Mouse (Mus musculus): ENCODE results near the gene Wdr59. TPM values are rescaled to one million over a fixed set of nuclear protein-coding genes. Genes with fewer than 3 reads are reported as not detected.
A peak's percentile ranks its signal among the peaks of the same experiment; 100 is the strongest.

The Wdr59 gene
- polyA plus RNA-seq, 1 experiment from 2014 or later: 2.9 TPM

DNA sequence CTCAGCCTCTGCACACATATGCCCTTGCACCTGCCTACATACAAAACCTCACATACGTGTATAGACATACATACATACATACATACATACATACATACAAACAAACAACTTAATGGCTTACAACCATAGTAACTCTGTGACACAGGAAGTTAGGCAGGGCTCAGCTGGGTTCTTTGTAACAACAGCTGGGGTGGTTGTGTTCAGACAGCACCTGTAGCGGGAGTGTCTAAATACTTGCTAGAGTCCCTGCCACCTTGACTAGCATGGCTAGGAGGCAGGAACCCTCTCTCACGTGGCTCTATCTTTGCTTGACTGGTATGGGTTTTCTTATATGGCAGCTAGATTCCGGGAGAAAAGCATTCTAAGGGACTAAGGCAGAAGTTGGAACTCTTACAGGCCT, 41.8 kb upstream of the Wdr59 start:
- Histone ChIP-seq H3K4me3 (ENCODE audit: low read depth, low read length) (no peak overlapping the region), H3K27me3 (ENCODE audit: control insufficient read depth, insufficient read depth, low read length) (no peaks in the 10 kb centered on the region), H3K27ac (ENCODE audit: low read depth, low read length) (no peak overlapping the region), H3K36me3 (ENCODE audit: control insufficient read depth, insufficient read depth, low read length) (no peaks in the 10 kb centered on the region), H3K4me1 (ENCODE audit: control insufficient read depth, insufficient read depth, low read length) (peaks cover 8% of the 10 kb centered on the region), H3K9me3 (ENCODE audit: control insufficient read depth, low read length) (no peaks in the 10 kb centered on the region), H3K9ac (ENCODE audit: low read length) (no peak overlapping the region), H3K4me2 (no peak overlapping the region)
- DNase-seq (ENCODE audit: low spot score, missing footprints): no peak
- 89% methylated on average over 4 of the region's 4 CpGs for WGBS
- ATAC-seq (ENCODE audit: low FRiP score): no peak

DNA sequence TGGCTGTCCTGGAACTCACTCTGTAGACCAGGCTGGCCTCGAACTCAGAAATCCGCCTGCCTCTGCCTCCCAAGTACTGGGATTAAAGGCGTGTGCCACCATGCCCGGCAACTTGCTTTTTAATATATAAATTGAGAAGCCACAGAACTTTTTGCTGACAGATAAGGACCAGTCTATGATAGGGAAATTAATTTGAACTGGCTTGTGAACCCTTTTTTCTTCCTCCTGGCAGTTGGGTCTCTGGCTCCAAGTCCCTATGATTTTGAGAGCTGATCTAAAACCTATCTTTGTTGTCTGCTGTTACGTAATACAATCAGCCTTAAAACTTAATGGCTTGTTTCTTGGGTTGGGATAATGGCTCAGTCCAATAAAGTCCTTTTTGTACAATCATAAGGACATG, 41.2 kb upstream of the Wdr59 start:
- DNase-seq (ENCODE audit: low spot score, missing footprints) (no peak), ATAC-seq (ENCODE audit: low FRiP score) (no peak)
- Histone ChIP-seq H3K4me2 (no peak overlapping the region), H3K4me1 (ENCODE audit: control insufficient read depth, insufficient read depth, low read length) (peaks cover 7% of the 10 kb centered on the region), H3K9ac (ENCODE audit: low read length) (no peak overlapping the region), H3K36me3 (ENCODE audit: control insufficient read depth, insufficient read depth, low read length) (no peaks in the 10 kb centered on the region), H3K27ac (ENCODE audit: low read depth, low read length) (no peak overlapping the region), H3K9me3 (ENCODE audit: control insufficient read depth, low read length) (no peaks in the 10 kb centered on the region), H3K27me3 (ENCODE audit: control insufficient read depth, insufficient read depth, low read length) (no peaks in the 10 kb centered on the region), H3K4me3 (ENCODE audit: low read depth, low read length) (no peak overlapping the region)
- 98% methylated on average over 5 of the region's 5 CpGs for WGBS

DNA sequence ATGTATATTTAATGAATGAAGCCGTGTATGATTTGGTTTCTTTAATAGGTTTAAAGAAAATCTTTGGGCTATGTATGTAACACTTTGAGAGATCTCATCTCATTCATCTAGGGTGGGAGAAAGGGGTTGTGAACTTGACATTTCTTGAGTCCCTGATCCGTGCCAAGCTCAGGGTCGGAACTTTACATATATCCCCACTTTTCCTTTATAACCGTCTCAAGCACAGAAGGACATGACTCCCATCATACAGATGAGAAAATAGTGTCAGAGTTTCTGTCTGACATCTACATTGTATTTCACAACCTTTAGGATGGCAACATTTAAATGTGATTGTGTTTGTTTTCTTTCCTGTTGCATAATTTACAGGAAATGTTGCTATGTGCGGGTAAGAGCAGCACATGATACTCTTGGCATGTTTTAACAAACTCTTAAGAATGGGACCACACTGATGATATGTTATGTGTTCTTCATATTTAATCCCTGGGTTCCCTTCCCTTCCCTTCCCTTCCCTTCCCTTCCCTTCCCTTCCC, 40.4 kb upstream of the Wdr59 start:
- no peak overlapping the region for H3K4me3 ChIP-seq (ENCODE audit: low read depth, low read length)

DNA sequence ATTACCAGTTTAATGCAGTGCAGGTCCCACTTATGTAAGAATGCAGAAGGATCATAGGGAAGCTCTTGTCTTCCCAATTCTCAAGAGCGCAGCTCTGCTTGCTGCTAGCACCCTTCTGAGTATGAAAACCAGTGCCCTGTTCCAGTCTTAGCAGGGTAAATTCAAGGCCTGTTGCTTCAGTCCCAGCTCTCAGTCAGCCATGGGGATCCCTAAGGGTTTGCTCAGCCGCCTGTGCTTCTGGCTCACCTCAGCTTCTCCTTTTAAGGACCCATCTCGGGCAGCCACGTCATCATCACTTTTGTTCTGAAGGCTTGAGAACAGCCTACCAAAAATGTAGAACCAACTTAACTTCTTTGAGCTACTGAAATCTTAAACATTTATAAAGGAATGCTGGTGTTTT, 39.9 kb upstream of the Wdr59 start:
- Histone ChIP-seq H3K9ac (ENCODE audit: low read length) (no peak overlapping the region), H3K36me3 (ENCODE audit: control insufficient read depth, insufficient read depth, low read length) (no peaks in the 10 kb centered on the region), H3K9me3 (ENCODE audit: control insufficient read depth, low read length) (no peaks in the 10 kb centered on the region), H3K4me3 (ENCODE audit: low read depth, low read length) (no peak overlapping the region), H3K4me2 (no peak overlapping the region), H3K4me1 (ENCODE audit: control insufficient read depth, insufficient read depth, low read length) (no peaks in the 10 kb centered on the region), H3K27ac (ENCODE audit: low read depth, low read length) (no peak overlapping the region), H3K27me3 (ENCODE audit: control insufficient read depth, insufficient read depth, low read length) (no peaks in the 10 kb centered on the region)
- ATAC-seq (ENCODE audit: low FRiP score) (no peak), DNase-seq (ENCODE audit: low spot score, missing footprints) (no peak)
- WGBS: 95% methylated on average over 4 of the region's 4 CpGs

More for the DNA sequence above, 40.4 kb upstream of the Wdr59 start:
- ATAC-seq (ENCODE audit: low FRiP score) (no peak), DNase-seq (ENCODE audit: low spot score, missing footprints) (no peak)
- Histone ChIP-seq H3K9me3 (ENCODE audit: control insufficient read depth, low read length) (no peaks in the 10 kb centered on the region), H3K27ac (ENCODE audit: low read depth, low read length) (no peak overlapping the region), H3K36me3 (ENCODE audit: control insufficient read depth, insufficient read depth, low read length) (no peaks in the 10 kb centered on the region), H3K4me1 (ENCODE audit: control insufficient read depth, insufficient read depth, low read length) (peaks cover under 1% of the 10 kb centered on the region; the same call in 1 of the 2 replicates), H3K9ac (ENCODE audit: low read length) (no peak overlapping the region), H3K27me3 (ENCODE audit: control insufficient read depth, insufficient read depth, low read length) (no peaks in the 10 kb centered on the region), H3K4me2 (no peak overlapping the region)
- WGBS: 94% methylated on average over 5 of the region's 5 CpGs

DNA sequence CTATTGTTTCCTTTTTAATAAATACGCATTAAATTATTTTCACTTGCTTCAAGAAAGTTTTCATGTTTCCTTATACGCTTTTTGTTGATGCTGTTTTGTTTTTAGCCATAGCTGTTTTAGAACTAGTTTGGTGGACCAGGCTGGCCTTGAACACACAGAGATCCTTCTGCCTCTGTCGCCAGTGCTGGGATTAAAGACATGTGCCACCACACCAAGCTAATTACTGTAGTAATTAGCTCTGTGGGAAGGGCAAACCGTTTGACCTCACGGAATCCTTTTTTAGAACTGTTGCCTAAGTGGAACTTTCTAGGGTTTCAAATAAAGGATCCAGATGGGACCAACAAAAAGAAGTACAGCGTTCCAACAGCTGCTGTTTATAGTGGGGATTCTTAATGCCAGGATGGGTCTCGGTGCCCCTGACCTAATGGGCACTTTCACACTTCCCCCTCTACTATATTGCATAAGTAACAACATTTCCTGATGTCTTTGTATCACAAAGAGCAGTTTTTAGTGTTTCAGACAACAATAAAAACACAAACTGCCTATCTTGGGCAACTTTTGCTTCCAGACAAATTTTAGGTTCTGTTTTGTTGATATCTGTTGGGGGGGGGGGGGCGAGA, 29.7 kb upstream of the Wdr59 start:
- peak; percentile 54 for DNase-seq (ENCODE audit: low spot score, missing footprints)
- Histone ChIP-seq H3K9me3 (ENCODE audit: control insufficient read depth, low read length) (no peaks in the 10 kb centered on the region), H3K27me3 (ENCODE audit: control insufficient read depth, insufficient read depth, low read length) (no peaks in the 10 kb centered on the region), H3K4me3 (ENCODE audit: low read depth, low read length) (no peak overlapping the region), H3K9ac (ENCODE audit: low read length) (no peak overlapping the region), H3K4me2 (no peak overlapping the region), H3K36me3 (ENCODE audit: control insufficient read depth, insufficient read depth, low read length) (no peaks in the 10 kb centered on the region), H3K27ac (ENCODE audit: low read depth, low read length) (no peak overlapping the region), H3K4me1 (ENCODE audit: control insufficient read depth, insufficient read depth, low read length) (peaks cover 13% of the 10 kb centered on the region; the same call in 1 of the 2 replicates)
- WGBS: 86% methylated on average over 8 of the region's 8 CpGs
- no peak for ATAC-seq (ENCODE audit: low FRiP score)

DNA sequence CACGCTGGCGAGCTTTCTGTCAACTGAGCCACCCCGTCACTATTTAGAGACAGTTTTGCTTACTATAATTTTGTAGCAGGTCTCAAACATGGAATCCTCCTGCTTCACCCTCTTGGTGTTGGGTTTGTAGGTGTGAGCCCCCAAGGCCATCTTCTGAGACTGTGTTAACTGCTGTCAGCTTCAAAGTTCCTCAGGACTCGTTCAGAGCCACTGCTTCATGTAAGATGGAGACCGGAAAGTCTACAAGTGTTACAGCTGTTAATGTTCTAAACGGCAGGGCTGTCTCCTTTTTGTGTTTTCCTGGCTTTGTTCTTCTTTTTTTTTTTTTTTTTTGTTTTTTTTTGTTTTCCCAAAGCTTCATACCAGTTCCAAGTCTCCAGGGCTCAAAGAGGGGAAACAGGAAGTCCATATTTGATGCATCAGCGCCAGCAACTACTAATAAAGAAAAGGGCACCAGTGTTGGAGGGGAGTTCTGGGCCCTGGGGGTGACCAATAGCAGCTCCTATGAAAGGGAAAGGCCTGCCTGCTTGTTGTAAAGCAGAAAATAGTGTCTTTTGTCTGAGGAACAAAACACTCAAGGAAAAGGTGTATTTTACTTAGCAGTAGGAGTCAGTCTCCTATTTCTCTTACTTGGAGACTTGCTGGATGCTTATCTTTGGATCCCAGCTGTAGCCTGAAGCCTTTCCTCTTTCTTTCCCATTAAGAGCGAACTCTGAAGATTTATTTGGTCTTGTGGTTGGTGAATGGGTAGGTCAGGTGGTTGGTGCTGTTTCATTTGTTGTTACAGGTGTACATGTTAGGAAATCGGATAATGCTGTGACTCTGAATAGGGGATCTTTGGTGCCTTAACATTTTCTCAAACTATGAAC, 28.3 kb upstream of the Wdr59 start:
- Histone ChIP-seq H3K4me1 (ENCODE audit: control insufficient read depth, insufficient read depth, low read length) (peaks cover 11% of the 10 kb centered on the region; the same call in 1 of the 2 replicates), H3K4me2 (no peak overlapping the region), H3K4me3 (ENCODE audit: low read depth, low read length) (no peak overlapping the region), H3K36me3 (ENCODE audit: control insufficient read depth, insufficient read depth, low read length) (no peaks in the 10 kb centered on the region), H3K9ac (ENCODE audit: low read length) (no peak overlapping the region), H3K9me3 (ENCODE audit: control insufficient read depth, low read length) (no peaks in the 10 kb centered on the region), H3K27ac (ENCODE audit: low read depth, low read length) (no peak overlapping the region), H3K27me3 (ENCODE audit: control insufficient read depth, insufficient read depth, low read length) (no peaks in the 10 kb centered on the region)
- WGBS: 82% methylated on average over 9 of the region's 9 CpGs
- no peak for ATAC-seq (ENCODE audit: low FRiP score)
- peak; percentile 74 for DNase-seq (ENCODE audit: low spot score, missing footprints)

DNA sequence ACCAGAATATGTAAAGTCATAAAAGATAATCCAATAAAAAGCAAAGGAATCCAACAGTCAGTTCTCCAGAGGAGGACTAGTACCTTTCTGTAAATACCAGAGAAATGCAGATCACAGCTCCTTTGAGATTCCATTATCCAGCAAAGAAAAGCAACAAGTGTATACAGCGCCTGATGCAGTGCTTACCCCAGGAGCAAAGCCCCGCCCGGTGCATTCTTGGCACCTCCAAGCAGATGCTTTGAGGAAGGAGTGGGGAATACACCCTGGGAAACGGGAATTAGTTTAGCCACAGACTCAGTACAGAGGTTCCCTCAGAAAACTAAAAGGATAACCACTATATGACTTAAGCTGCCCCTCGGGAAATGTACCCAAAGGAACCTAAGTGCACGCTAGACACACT, 26.3 kb upstream of the Wdr59 start:
- WGBS: 93% methylated on average over 6 of the region's 6 CpGs
- Histone ChIP-seq H3K4me1 (ENCODE audit: control insufficient read depth, insufficient read depth, low read length) (peaks cover 5% of the 10 kb centered on the region; the same call in 1 of the 2 replicates), H3K36me3 (ENCODE audit: control insufficient read depth, insufficient read depth, low read length) (no peaks in the 10 kb centered on the region), H3K9me3 (ENCODE audit: control insufficient read depth, low read length) (no peaks in the 10 kb centered on the region), H3K27ac (ENCODE audit: low read depth, low read length) (no peak overlapping the region), H3K4me2 (no peak overlapping the region), H3K27me3 (ENCODE audit: control insufficient read depth, insufficient read depth, low read length) (no peaks in the 10 kb centered on the region), H3K4me3 (ENCODE audit: low read depth, low read length) (no peak overlapping the region), H3K9ac (ENCODE audit: low read length) (no peak overlapping the region)
- ATAC-seq (ENCODE audit: low FRiP score): no peak
- DNase-seq (ENCODE audit: low spot score, missing footprints): no peak

DNA sequence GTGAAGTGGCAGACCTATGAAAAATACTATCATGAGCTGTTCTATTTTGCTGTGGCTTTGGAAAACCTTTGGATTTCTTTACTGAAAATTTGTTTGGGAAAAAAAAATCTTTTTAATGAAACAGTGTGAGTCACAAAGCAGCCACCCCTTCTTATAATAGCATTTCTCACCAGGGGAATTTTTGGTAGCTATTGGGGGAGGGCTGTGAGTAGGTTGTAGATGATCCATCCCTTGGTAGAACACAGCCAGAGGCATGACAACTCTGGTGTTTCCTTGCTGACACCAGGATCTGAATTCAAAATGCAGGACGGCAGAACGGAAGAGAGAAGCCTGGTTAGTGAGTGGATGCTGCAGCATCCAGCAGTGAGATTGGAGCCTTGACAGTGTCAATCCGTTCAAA, 25.3 kb upstream of the Wdr59 start:
- DNase-seq (ENCODE audit: low spot score, missing footprints) (no peak), ATAC-seq (ENCODE audit: low FRiP score) (no peak)
- no peak overlapping the region for H3K9ac ChIP-seq (ENCODE audit: low read length)
- no peak overlapping the region for H3K4me3 ChIP-seq (ENCODE audit: low read depth, low read length)
- no peaks in the 10 kb centered on the region for H3K27me3 ChIP-seq (ENCODE audit: control insufficient read depth, insufficient read depth, low read length)
- H3K27ac ChIP-seq (ENCODE audit: low read depth, low read length): no peak overlapping the region
- no peaks in the 10 kb centered on the region for H3K9me3 ChIP-seq (ENCODE audit: control insufficient read depth, low read length)
- H3K36me3 ChIP-seq (ENCODE audit: control insufficient read depth, insufficient read depth, low read length): no peaks in the 10 kb centered on the region
- H3K4me1 ChIP-seq (ENCODE audit: control insufficient read depth, insufficient read depth, low read length): peaks cover 5% of the 10 kb centered on the region; the same call in 1 of the 2 replicates
- no peak overlapping the region for H3K4me2 ChIP-seq
- 86% methylated on average over 3 of the region's 3 CpGs for WGBS
